Mouse (Mus musculus): ENCODE data around the gene Mbnl1. TPM values are rescaled to one million over a fixed set of nuclear protein-coding genes. Genes with fewer than 3 reads are reported as not detected.
A peak's percentile ranks its signal among the peaks of the same experiment; 100 is the strongest.

The Mbnl1 gene
- polyA plus RNA-seq, 1 experiment from 2014 or later = 66.8 TPM

- DNase-seq (peak; percentile 39), ATAC-seq (ENCODE audit: low FRiP score, low TSS enrichment) (no peak; the same call in 1 of the 2 replicates)
- no peaks in the 10 kb centered on the region for H3K4me1 ChIP-seq (ENCODE audit: control insufficient read depth, insufficient read depth, low read length)
- no peak overlapping the region for H3K4me3 ChIP-seq (replicated peaks; ENCODE audit: low read depth, low read length)
- 45% methylated on average over 5 of the region's 5 CpGs for WGBS
- no peaks in the 10 kb centered on the region for H3K9me3 ChIP-seq (ENCODE audit: control insufficient read depth, low read length)
- H3K9ac ChIP-seq (replicated peaks; ENCODE audit: low read length) = no peak overlapping the region
- H3K27me3 ChIP-seq (ENCODE audit: control insufficient read depth, insufficient read depth, low read length) = no peaks in the 10 kb centered on the region
- no peak overlapping the region for H3K4me2 ChIP-seq (ENCODE audit: low read length)
- no peak overlapping the region for H3K27ac ChIP-seq (replicated peaks; ENCODE audit: low read depth, low read length)
- H3K36me3 ChIP-seq (ENCODE audit: control insufficient read depth, insufficient read depth, low read length) = no peaks in the 10 kb centered on the region
Measured at GRCm38 (mm10) chr3:60550492-60550891, 77.9 kb downstream of the Mbnl1 start.

- no peaks in the 10 kb centered on the region for H3K27me3 ChIP-seq (ENCODE audit: control insufficient read depth, insufficient read depth, low read length)
- 61% methylated on average over 3 of the region's 3 CpGs for WGBS
Measured at GRCm38 (mm10) chr3:60551650-60552049, 79.0 kb downstream of the Mbnl1 start.

GRCm38 (mm10) chr3:60553011-60553410 is 80.4 kb downstream of the Mbnl1 start:
- H3K4me2 ChIP-seq (ENCODE audit: low read length) = no peak overlapping the region
- no peak overlapping the region for H3K9ac ChIP-seq (replicated peaks; ENCODE audit: low read length)
- WGBS = 80% methylated on average over 3 of the region's 3 CpGs
- H3K27me3 ChIP-seq (ENCODE audit: control insufficient read depth, insufficient read depth, low read length) = no peaks in the 10 kb centered on the region
- no peak overlapping the region for H3K4me3 ChIP-seq (replicated peaks; ENCODE audit: low read depth, low read length)
- no peaks in the 10 kb centered on the region for H3K4me1 ChIP-seq (ENCODE audit: control insufficient read depth, insufficient read depth, low read length)
- no peak overlapping the region for H3K27ac ChIP-seq (replicated peaks; ENCODE audit: low read depth, low read length)
- H3K9me3 ChIP-seq (ENCODE audit: control insufficient read depth, low read length) = no peaks in the 10 kb centered on the region
- ATAC-seq (ENCODE audit: low FRiP score, low TSS enrichment) (no peak), DNase-seq (no peak)
- no peaks in the 10 kb centered on the region for H3K36me3 ChIP-seq (ENCODE audit: control insufficient read depth, insufficient read depth, low read length)

More at GRCm38 (mm10) chr3:60551650-60552049, 79.0 kb downstream of the Mbnl1 start:
- no peak overlapping the region for H3K4me2 ChIP-seq (ENCODE audit: low read length)
- no peak overlapping the region for H3K27ac ChIP-seq (replicated peaks; ENCODE audit: low read depth, low read length)
- ATAC-seq (ENCODE audit: low FRiP score, low TSS enrichment) (no peak), DNase-seq (no peak)
- no peaks in the 10 kb centered on the region for H3K4me1 ChIP-seq (ENCODE audit: control insufficient read depth, insufficient read depth, low read length)
- H3K4me3 ChIP-seq (replicated peaks; ENCODE audit: low read depth, low read length) = no peak overlapping the region
- no peaks in the 10 kb centered on the region for H3K36me3 ChIP-seq (ENCODE audit: control insufficient read depth, insufficient read depth, low read length)
- H3K9ac ChIP-seq (replicated peaks; ENCODE audit: low read length) = no peak overlapping the region
- H3K9me3 ChIP-seq (ENCODE audit: control insufficient read depth, low read length) = no peaks in the 10 kb centered on the region

- WGBS = 84% methylated on average over 3 of the region's 3 CpGs
- Histone ChIP-seq H3K4me2 (ENCODE audit: low read length) (no peak overlapping the region), H3K9me3 (ENCODE audit: control insufficient read depth, low read length) (no peaks in the 10 kb centered on the region)
Measured at GRCm38 (mm10) chr3:60556596-60556995, 84.0 kb downstream of the Mbnl1 start.

GRCm38 (mm10) chr3:60558252-60558862 is 85.7 kb downstream of the Mbnl1 start:
- no peak for DNase-seq
- Histone ChIP-seq H3K4me1 (ENCODE audit: control insufficient read depth, insufficient read depth, low read length) (peaks cover 5% of the 10 kb centered on the region; the same call in 1 of the 2 replicates), H3K36me3 (ENCODE audit: control insufficient read depth, insufficient read depth, low read length) (no peaks in the 10 kb centered on the region), H3K27me3 (ENCODE audit: control insufficient read depth, insufficient read depth, low read length) (no peaks in the 10 kb centered on the region), H3K9ac (replicated peaks; ENCODE audit: low read length) (no peak overlapping the region), H3K4me2 (ENCODE audit: low read length) (no peak overlapping the region), H3K4me3 (replicated peaks; ENCODE audit: low read depth, low read length) (no peak overlapping the region), H3K27ac (replicated peaks; ENCODE audit: low read depth, low read length) (no peak overlapping the region), H3K9me3 (ENCODE audit: control insufficient read depth, low read length) (no peaks in the 10 kb centered on the region)
- 70% methylated on average over 7 of the region's 7 CpGs for whole genome bisulfite sequencing
- ATAC-seq (ENCODE audit: low FRiP score, low TSS enrichment) = no peak

More at GRCm38 (mm10) chr3:60556596-60556995, 84.0 kb downstream of the Mbnl1 start:
- Histone ChIP-seq H3K36me3 (ENCODE audit: control insufficient read depth, insufficient read depth, low read length) (no peaks in the 10 kb centered on the region), H3K9ac (replicated peaks; ENCODE audit: low read length) (no peak overlapping the region), H3K27ac (replicated peaks; ENCODE audit: low read depth, low read length) (no peak overlapping the region), H3K4me3 (replicated peaks; ENCODE audit: low read depth, low read length) (no peak overlapping the region), H3K4me1 (ENCODE audit: control insufficient read depth, insufficient read depth, low read length) (peaks cover 5% of the 10 kb centered on the region; the same call in 1 of the 2 replicates), H3K27me3 (ENCODE audit: control insufficient read depth, insufficient read depth, low read length) (no peaks in the 10 kb centered on the region)
- DNase-seq (no peak), ATAC-seq (ENCODE audit: low FRiP score, low TSS enrichment) (no peak)

GRCm38 (mm10) chr3:60559762-60560161 is 87.1 kb downstream of the Mbnl1 start:
- H3K4me3 ChIP-seq (replicated peaks; ENCODE audit: low read depth, low read length) = no peak overlapping the region
- ATAC-seq (ENCODE audit: low FRiP score, low TSS enrichment) = peak; percentile 50; the same call in 1 of the 2 replicates
- no peaks in the 10 kb centered on the region for H3K27me3 ChIP-seq (ENCODE audit: control insufficient read depth, insufficient read depth, low read length)
- H3K4me2 ChIP-seq (ENCODE audit: low read length) = no peak overlapping the region
- DNase-seq = no peak
- H3K9ac ChIP-seq (replicated peaks; ENCODE audit: low read length) = no peak overlapping the region
- H3K9me3 ChIP-seq (ENCODE audit: control insufficient read depth, low read length) = no peaks in the 10 kb centered on the region
- peaks cover 15% of the 10 kb centered on the region for H3K4me1 ChIP-seq (ENCODE audit: control insufficient read depth, insufficient read depth, low read length)
- no peak overlapping the region for H3K27ac ChIP-seq (replicated peaks; ENCODE audit: low read depth, low read length)
- WGBS = 54% methylated on average over 2 of the region's 2 CpGs
- no peaks in the 10 kb centered on the region for H3K36me3 ChIP-seq (ENCODE audit: control insufficient read depth, insufficient read depth, low read length)

GRCm38 (mm10) chr3:60563529-60564243 is 91.1 kb downstream of the Mbnl1 start:
- DNase-seq = no peak
- Histone ChIP-seq H3K4me1 (ENCODE audit: control insufficient read depth, insufficient read depth, low read length) (peaks cover 10% of the 10 kb centered on the region), H3K4me3 (replicated peaks; ENCODE audit: low read depth, low read length) (no peak overlapping the region), H3K27ac (replicated peaks; ENCODE audit: low read depth, low read length) (no peak overlapping the region), H3K27me3 (ENCODE audit: control insufficient read depth, insufficient read depth, low read length) (no peaks in the 10 kb centered on the region), H3K4me2 (ENCODE audit: low read length) (no peak overlapping the region), H3K36me3 (ENCODE audit: control insufficient read depth, insufficient read depth, low read length) (no peaks in the 10 kb centered on the region), H3K9me3 (ENCODE audit: control insufficient read depth, low read length) (no peaks in the 10 kb centered on the region), H3K9ac (replicated peaks; ENCODE audit: low read length) (0 out of 2 replicates have a peak overlapping the region, but pooled peaks have one; percentile 5)
- 37% methylated on average over 10 of the region's 10 CpGs for WGBS
- no peak for ATAC-seq (ENCODE audit: low FRiP score, low TSS enrichment)

GRCm38 (mm10) chr3:60564244-60564643 is 91.6 kb downstream of the Mbnl1 start:
- no peaks in the 10 kb centered on the region for H3K27me3 ChIP-seq (ENCODE audit: control insufficient read depth, insufficient read depth, low read length)
- H3K9ac ChIP-seq (replicated peaks; ENCODE audit: low read length) = no peak overlapping the region
- no peak overlapping the region for H3K4me2 ChIP-seq (ENCODE audit: low read length)
- no peak overlapping the region for H3K4me3 ChIP-seq (replicated peaks; ENCODE audit: low read depth, low read length)
- H3K9me3 ChIP-seq (ENCODE audit: control insufficient read depth, low read length) = no peaks in the 10 kb centered on the region
- DNase-seq = no peak
- ATAC-seq (ENCODE audit: low FRiP score, low TSS enrichment) = no peak
- no peaks in the 10 kb centered on the region for H3K36me3 ChIP-seq (ENCODE audit: control insufficient read depth, insufficient read depth, low read length)
- peaks cover 13% of the 10 kb centered on the region for H3K4me1 ChIP-seq (ENCODE audit: control insufficient read depth, insufficient read depth, low read length)
- H3K27ac ChIP-seq (replicated peaks; ENCODE audit: low read depth, low read length) = no peak overlapping the region
- 65% methylated on average over 2 of the region's 2 CpGs for WGBS

- WGBS = 82% methylated on average over 3 of the region's 3 CpGs
- no peaks in the 10 kb centered on the region for H3K9me3 ChIP-seq (ENCODE audit: control insufficient read depth, low read length)
- H3K36me3 ChIP-seq (ENCODE audit: control insufficient read depth, insufficient read depth, low read length) = no peaks in the 10 kb centered on the region
- no peak for DNase-seq
- H3K4me3 ChIP-seq (replicated peaks; ENCODE audit: low read depth, low read length) = no peak overlapping the region
- no peaks in the 10 kb centered on the region for H3K27me3 ChIP-seq (ENCODE audit: control insufficient read depth, insufficient read depth, low read length)
- H3K9ac ChIP-seq (replicated peaks; ENCODE audit: low read length) = no peak overlapping the region
- no peak overlapping the region for H3K4me2 ChIP-seq (ENCODE audit: low read length)
- no peak for ATAC-seq (ENCODE audit: low FRiP score, low TSS enrichment)
- H3K27ac ChIP-seq (replicated peaks; ENCODE audit: low read depth, low read length) = no peak overlapping the region
- H3K4me1 ChIP-seq (ENCODE audit: control insufficient read depth, insufficient read depth, low read length) = peaks cover 19% of the 10 kb centered on the region; the same call in 1 of the 2 replicates
Measured at GRCm38 (mm10) chr3:60565204-60565603, 92.6 kb downstream of the Mbnl1 start.
